Mouse (Mus musculus): ENCODE measurements around the gene Sap25.

- TF ChIP-seq CTCF (conservative IDR thresholded peaks at IDR 0.05; ENCODE audit: insufficient read depth, insufficient read length, low read depth, low read length) (no peak), POLR2A (IDR thresholded peaks at IDR 0.05; ENCODE audit: low read depth, low read length) (no peak)
These were observed 28.1 kb upstream of the Sap25 start for GRCm38 (mm10) chr5:137613076-137613475.

Data from kidney, adult 2 months (tissue).